12 mouse cellular contexts compared by ENCODE assay signal in genomic region chr11:101893560-101893959, GRCm38 (mm10). TPM values are rescaled to one million over a fixed set of nuclear protein-coding genes. Genes with fewer than 3 reads are reported as not detected.
A peak's percentile ranks its signal among the peaks of the same experiment; 100 is the strongest.
DNase-seq lines count a peak whose midpoint lies in the region; ATAC-seq lines count a peak whose summit lies in the region.
"Had no signal": no experiment of that assay in that cellular context is flagged by ENCODE, and none has a peak within 500 bp of the region (broad histone marks: within the 10 kb centered on the region; RNA-seq: fewer than 3 reads in every experiment).

No protein-coding gene starts in this region.

- no peak overlapping the region for H3K4me3 ChIP-seq in hindbrain, embryonic 13.5 days
- no peak overlapping the region for H3K4me3 ChIP-seq in hindbrain, embryonic 14.5 days (replicated peaks; ENCODE audit: low read length)
- peak overlapping the region; percentile 40 for H3K4me3 ChIP-seq in embryonic facial prominence, embryonic 10.5 days
- peak overlapping the region; percentile 43 for H3K4me3 ChIP-seq in heart, embryonic 15.5 days
- H3K4me3 ChIP-seq in limb, embryonic 10.5 days = peak overlapping the region; percentile 40
- no peak overlapping the region for H3K4me3 ChIP-seq in forebrain, embryonic 13.5 days
- H3K4me3 ChIP-seq: myocyte had no signal

- H3K9ac ChIP-seq in hindbrain, embryonic 13.5 days = 0 out of 2 replicates have a peak overlapping the region, but pooled peaks have one; percentile 19
- H3K9ac ChIP-seq in hindbrain, embryonic 14.5 days = no peak overlapping the region
- H3K9ac ChIP-seq in heart, embryonic 15.5 days = peak overlapping the region; percentile 46; the same call in 1 of the 2 replicates
- no peak overlapping the region for H3K9ac ChIP-seq in forebrain, embryonic 13.5 days
- H3K9ac ChIP-seq: liver, embryonic 14.5 days had no signal

- peaks cover 38% of the 10 kb centered on the region for H3K4me1 ChIP-seq in hindbrain, embryonic 13.5 days (replicated peaks)
- peaks cover 19% of the 10 kb centered on the region for H3K4me1 ChIP-seq in hindbrain, embryonic 14.5 days (replicated peaks; ENCODE audit: control insufficient read depth, insufficient read depth, low read length)
- peaks cover 76% of the 10 kb centered on the region for H3K4me1 ChIP-seq in embryonic facial prominence, embryonic 10.5 days
- H3K4me1 ChIP-seq in heart, embryonic 15.5 days (replicated peaks) = peaks cover 45% of the 10 kb centered on the region
- peaks cover 94% of the 10 kb centered on the region for H3K4me1 ChIP-seq in limb, embryonic 10.5 days
- peaks cover 16% of the 10 kb centered on the region for H3K4me1 ChIP-seq in forebrain, embryonic 13.5 days

- H3K36me3 ChIP-seq in hindbrain, embryonic 13.5 days = no peaks in the 10 kb centered on the region
- H3K36me3 ChIP-seq in hindbrain, embryonic 14.5 days (replicated peaks; ENCODE audit: control insufficient read depth, insufficient read depth) = no peaks in the 10 kb centered on the region
- H3K36me3 ChIP-seq in embryonic facial prominence, embryonic 10.5 days (replicated peaks) = no peaks in the 10 kb centered on the region
- no peaks in the 10 kb centered on the region for H3K36me3 ChIP-seq in heart, embryonic 15.5 days
- H3K36me3 ChIP-seq in limb, embryonic 10.5 days = no peaks in the 10 kb centered on the region
- H3K36me3 ChIP-seq in forebrain, embryonic 13.5 days (ENCODE audit: poor library complexity, severe bottlenecking) = no peaks in the 10 kb centered on the region

- no peak for DNase-seq in hindbrain, embryonic 14.5 days (ENCODE audit: low spot score)
- DNase-seq in embryonic facial prominence, embryonic 10.5 days (ENCODE audit: low spot score) = no peak
- DNase-seq in limb, embryonic 10.5 days (ENCODE audit: low spot score) = no peak
- DNase-seq in thymus, postnatal 25 days = no peak
- DNase-seq in adrenal gland, adult 18-20 months (ENCODE audit: low spot score in 2 of 2) = no peak
- DNase-seq: thymus, postnatal 36 days had no signal

- no peak for ATAC-seq in hindbrain, embryonic 13.5 days (ENCODE audit: low FRiP score)
- no peak for ATAC-seq in hindbrain, embryonic 14.5 days (ENCODE audit: low FRiP score)
- ATAC-seq in heart, embryonic 15.5 days (replicated peaks; ENCODE audit: insufficient number of reproducible peaks, insufficient read depth, low FRiP score, low read depth) = peak; percentile 37; the same call in 1 of the 2 replicates
- no peak for ATAC-seq in forebrain, embryonic 13.5 days
- ATAC-seq: CD4-positive, CD25-positive, alpha-beta regulatory T cell, adult 4 months had no signal

- no peaks in the 10 kb centered on the region for H3K9me3 ChIP-seq in hindbrain, embryonic 13.5 days
- no peaks in the 10 kb centered on the region for H3K9me3 ChIP-seq in hindbrain, embryonic 14.5 days (ENCODE audit: control insufficient read depth, low read length)
- H3K9me3 ChIP-seq in embryonic facial prominence, embryonic 10.5 days = no peaks in the 10 kb centered on the region
- H3K9me3 ChIP-seq in heart, embryonic 15.5 days (replicated peaks) = no peaks in the 10 kb centered on the region
- no peaks in the 10 kb centered on the region for H3K9me3 ChIP-seq in limb, embryonic 10.5 days (replicated peaks)
- H3K9me3 ChIP-seq in forebrain, embryonic 13.5 days (replicated peaks) = no peaks in the 10 kb centered on the region

- no peak overlapping the region for H3K4me2 ChIP-seq in hindbrain, embryonic 13.5 days
- no peak overlapping the region for H3K4me2 ChIP-seq in hindbrain, embryonic 14.5 days (replicated peaks)
- peak overlapping the region; percentile 57 for H3K4me2 ChIP-seq in heart, embryonic 15.5 days
- H3K4me2 ChIP-seq in forebrain, embryonic 13.5 days = no peak overlapping the region

- H3K27me3 ChIP-seq in hindbrain, embryonic 13.5 days = peaks cover 49% of the 10 kb centered on the region
- 0 out of 2 replicates have a peak, but pooled peaks cover 9% of the 10 kb centered on the region for H3K27me3 ChIP-seq in hindbrain, embryonic 14.5 days (ENCODE audit: control insufficient read depth, insufficient read depth, low read length)
- H3K27me3 ChIP-seq in embryonic facial prominence, embryonic 10.5 days (replicated peaks; ENCODE audit: low read depth, poor library complexity, severe bottlenecking) = peaks cover 68% of the 10 kb centered on the region
- peaks cover 10% of the 10 kb centered on the region for H3K27me3 ChIP-seq in heart, embryonic 15.5 days
- H3K27me3 ChIP-seq in limb, embryonic 10.5 days (ENCODE audit: low read depth, poor library complexity, severe bottlenecking) = peaks cover 42% of the 10 kb centered on the region
- H3K27me3 ChIP-seq in forebrain, embryonic 13.5 days = peaks cover 25% of the 10 kb centered on the region

- no peak overlapping the region for H3K27ac ChIP-seq in hindbrain, embryonic 13.5 days
- H3K27ac ChIP-seq in hindbrain, embryonic 14.5 days = no peak overlapping the region
- H3K27ac ChIP-seq in embryonic facial prominence, embryonic 10.5 days (replicated peaks) = peak overlapping the region; percentile 66
- peak overlapping the region; percentile 68 for H3K27ac ChIP-seq in heart, embryonic 15.5 days
- H3K27ac ChIP-seq in limb, embryonic 10.5 days = peak overlapping the region; percentile 79
- no peak overlapping the region for H3K27ac ChIP-seq in forebrain, embryonic 13.5 days
- H3K27ac ChIP-seq: liver, embryonic 14.5 days had no signal

- 33% methylated on average over 15 of the region's 15 CpGs for WGBS in hindbrain, embryonic 13.5 days
- 45% methylated on average over 15 of the region's 15 CpGs for WGBS in hindbrain, embryonic 14.5 days
- WGBS in embryonic facial prominence, embryonic 10.5 days = 31% methylated on average over 15 of the region's 15 CpGs
- 30% methylated on average over 15 of the region's 15 CpGs for WGBS in heart, embryonic 15.5 days
- WGBS in limb, embryonic 10.5 days = 26% methylated on average over 15 of the region's 15 CpGs
- 45% methylated on average over 15 of the region's 15 CpGs for WGBS in forebrain, embryonic 13.5 days

RNA-seq across cellular contexts. Expression of gene Meox1, which starts 0.6 kb away (rescaled TPM):
- polyA plus RNA-seq in hindbrain, embryonic 13.5 days (2015; fragmentation: Nextera tagmentation; extraction: Ambion mirVana) = 0.43 and 0.56 TPM in 2 replicates
- 0.63 and 0.90 TPM in 2 replicates for polyA plus RNA-seq in hindbrain, embryonic 14.5 days (2014; fragmentation: Nextera tagmentation; extraction: Ambion mirVana)
- 1.9 and 2.9 TPM in 2 replicates for polyA plus RNA-seq in embryonic facial prominence, embryonic 10.5 days (2016; fragmentation: Nextera tagmentation; extraction: Ambion mirVana)
- polyA plus RNA-seq in heart, embryonic 15.5 days (2015; fragmentation: Nextera tagmentation; extraction: Ambion mirVana) = 15.7 and 19.8 TPM in 2 replicates
- polyA plus RNA-seq in limb, embryonic 10.5 days (2016; fragmentation: Nextera tagmentation; extraction: Ambion mirVana) = 11.2 and 12.1 TPM in 2 replicates
- 1 to 10 TPM; 1.8 to 4.2 TPM for total RNA-seq in adrenal gland, adult 18-20 months (2021)
- 0.17 and 0.30 TPM in 2 replicates for polyA plus RNA-seq in forebrain, embryonic 13.5 days (2015; fragmentation: Nextera tagmentation; extraction: Ambion mirVana)
- polyA plus RNA-seq: CD4-positive, CD25-positive, alpha-beta regulatory T cell, adult 4 months had no signal

Comparison
In these comparisons a context has a peak if more than half of its experiments do, and no peak if none do; other contexts are left out.
1. H3K9ac ChIP-seq: peak in hindbrain, embryonic 13.5 days (single experiment) and heart, embryonic 15.5 days (single experiment); none in hindbrain, embryonic 14.5 days (single experiment) and forebrain, embryonic 13.5 days (single experiment).
2. H3K27ac ChIP-seq: peak in embryonic facial prominence, embryonic 10.5 days (single experiment), heart, embryonic 15.5 days (single experiment) and limb, embryonic 10.5 days (single experiment); none in hindbrain, embryonic 13.5 days (single experiment), hindbrain, embryonic 14.5 days (single experiment) and forebrain, embryonic 13.5 days (single experiment).
3. H3K4me3 ChIP-seq: peak in embryonic facial prominence, embryonic 10.5 days (single experiment), heart, embryonic 15.5 days (single experiment) and limb, embryonic 10.5 days (single experiment); none in hindbrain, embryonic 13.5 days (single experiment), hindbrain, embryonic 14.5 days (single experiment) and forebrain, embryonic 13.5 days (single experiment).